Mouse (Mus musculus) erythroblast, embryonic 14.5 days (primary cell): ENCODE results near the gene Gls.

Source experiments
- GATA1 ChIP-seq: IDR thresholded peaks from 2 replicates; pipeline ENCODE4 v1.6.1; 2012; ENCODE audit warnings: low read length, inconsistent platforms, mixed read lengths
- TAL1 ChIP-seq: IDR thresholded peaks from 3 replicates; pipeline ENCODE4 v1.6.1; 2012; ENCODE audit warnings: low read length, inconsistent platforms, mixed read lengths

- TF ChIP-seq GATA1 (no peak), TAL1 (no peak)
These were observed 92.5 kb downstream of the Gls start for GRCm38 (mm10) chr1:52140534-52140933.
